Mouse (Mus musculus) lung, embryonic 14.5 days (tissue): ENCODE measurements around the gene Gemin5. TPM values are rescaled to one million over a fixed set of nuclear protein-coding genes. Genes with fewer than 3 reads are reported as not detected.

Experiments
- ATAC-seq: fragments of 200-750 bp; cut with Nextera tagmentation; 2 replicates; pipeline ENCODE4 v1.8.0; 2017; ENCODE audit warnings: mild to moderate bottlenecking, moderate TSS enrichment, moderate library complexity; ENCODE audit not compliant: insufficient read depth
- DNase-seq: peaks from one replicate; pipeline ENCODE4 v3.0.0-alpha.2; 2015
- H3K27ac ChIP-seq: fragments of 300-500 bp; sonication (generic); 2 replicates; pipeline ENCODE4 v1.5.1; 2014; ENCODE audit warnings: low read depth, mild to moderate bottlenecking, moderate library complexity
- H3K27me3 ChIP-seq: fragments of 300-500 bp; sonication (generic); 2 replicates; pipeline ENCODE4 v1.6.1; 2014; ENCODE audit warnings: low read length, control low read depth; ENCODE audit not compliant: insufficient read depth
- H3K36me3 ChIP-seq: fragments of 300-500 bp; sonication (generic); 2 replicates; pipeline ENCODE4 v1.6.1; 2014; ENCODE audit warnings: control low read depth; ENCODE audit not compliant: insufficient read depth
- H3K4me1 ChIP-seq: fragments of 300-500 bp; sonication (generic); 2 replicates; pipeline ENCODE4 v1.6.1; 2014; ENCODE audit warnings: antibody characterized with exemption, control low read depth; ENCODE audit not compliant: insufficient read depth
- H3K4me2 ChIP-seq: fragments of 300-500 bp; sonication (generic); 2 replicates; pipeline ENCODE4 v1.6.1; 2014; ENCODE audit warnings: mild to moderate bottlenecking
- H3K4me3 ChIP-seq: fragments of 300-500 bp; sonication (generic); 2 replicates; pipeline ENCODE4 v1.5.1; 2014; ENCODE audit warnings: low read depth, low read length
- H3K9ac ChIP-seq: fragments of 300-500 bp; sonication (generic); 2 replicates; pipeline ENCODE4 v1.6.1; 2014
- H3K9me3 ChIP-seq: fragments of 300-500 bp; sonication (generic); 2 replicates; pipeline ENCODE4 v1.6.1; 2016; ENCODE audit warnings: low read depth, low read length, control low read depth
- CTCF ChIP-seq: IDR thresholded peaks from 2 replicates; pipeline ENCODE4 v1.5.1; 2016; ENCODE audit warnings: antibody characterized with exemption, low read depth
- WGBS: fragments of 180-500 bp; shearing (Covaris S2); extraction: QIAGEN DNeasy Blood & Tissue Kit; methylation state at CpG from one replicate; pipeline ENCODE4 v1.1.7; 2014; 5-methylcytosine and 5-hydroxymethylcytosine counted together
- polyA plus RNA-seq: library from polyadenylated mRNA; unstranded; fragments of >200 nt; fragmentation: Nextera tagmentation; extraction: Ambion mirVana; gene quantifications from 2 replicates; pipeline ENCODE4 v1.2.1, GENCODE M21; 2014

Gemin5 gene
- polyA plus RNA-seq, 1 experiment from 2014 or later = 26.9 TPM

- no peaks in the 10 kb centered on the region for H3K4me1 ChIP-seq
- no peak overlapping the region for H3K9ac ChIP-seq
- peaks cover 12% of the 10 kb centered on the region for H3K27me3 ChIP-seq
- H3K9me3 ChIP-seq = no peaks in the 10 kb centered on the region
- ATAC-seq = no peak
- WGBS = 81% methylated on average over 1 of the region's 1 CpGs
- no peak for TF ChIP-seq CTCF
- H3K36me3 ChIP-seq = no peaks in the 10 kb centered on the region
- no peak overlapping the region for H3K27ac ChIP-seq
- no peak overlapping the region for H3K4me3 ChIP-seq
- no peak for DNase-seq
- H3K4me2 ChIP-seq = no peak overlapping the region
Observed at GRCm38 (mm10) chr11:58095561-58095960, 72.8 kb downstream of the Gemin5 start.

- no peaks in the 10 kb centered on the region for H3K4me1 ChIP-seq
- peaks cover 12% of the 10 kb centered on the region for H3K27me3 ChIP-seq
- H3K4me3 ChIP-seq = no peak overlapping the region
- H3K4me2 ChIP-seq = no peak overlapping the region
- ATAC-seq (no peak), DNase-seq (no peak)
- H3K27ac ChIP-seq = no peak overlapping the region
- no peaks in the 10 kb centered on the region for H3K9me3 ChIP-seq
- no peak overlapping the region for H3K9ac ChIP-seq
- TF ChIP-seq CTCF = no peak
- no peaks in the 10 kb centered on the region for H3K36me3 ChIP-seq
- 77% methylated on average over 4 of the region's 4 CpGs for WGBS
Observed at GRCm38 (mm10) chr11:58094766-58095165, 73.6 kb downstream of the Gemin5 start.

DNA sequence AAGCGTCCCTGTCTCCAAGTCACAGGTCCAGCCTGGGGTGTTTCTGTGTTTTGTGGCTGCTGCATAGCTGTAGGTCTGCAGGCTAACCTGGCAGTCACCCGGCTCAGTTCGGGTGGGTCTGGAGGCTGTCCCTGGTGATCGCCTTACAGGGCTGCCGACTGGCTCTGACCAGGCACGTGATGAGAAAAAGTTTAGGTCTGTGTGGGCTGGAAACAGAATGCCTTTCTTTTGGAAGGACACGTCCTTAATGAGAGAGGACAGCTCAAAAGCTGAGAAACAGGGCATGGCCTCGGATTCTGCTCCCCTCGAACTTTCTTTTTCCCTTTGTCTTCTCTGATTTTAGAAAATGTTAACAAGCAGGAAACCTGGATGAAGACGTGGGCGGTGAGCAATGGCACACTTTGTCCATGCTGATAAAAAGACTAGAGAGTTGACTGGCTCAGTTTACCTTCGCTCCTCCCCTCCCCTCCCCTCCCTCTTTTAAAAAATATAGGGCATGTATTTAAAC is 75.3 kb downstream of the Gemin5 start, which contains the start of gene Gm12248:
Gene Gm12248 (minus strand): TSS at position 114 of the 508 bp plus-strand sequence.
- no peaks in the 10 kb centered on the region for H3K36me3 ChIP-seq
- ATAC-seq (peak; percentile 79), DNase-seq (peak; percentile 54)
- no peak within 1 kb of the TSS; the same call in 1 of the 2 replicates for H3K4me3 ChIP-seq
- TF ChIP-seq CTCF = no peak
- H3K27ac ChIP-seq = no peak within 1 kb of the TSS
- WGBS = 11% methylated on average over 12 of the region's 12 CpGs
- 0 out of 2 replicates have a peak, but pooled peaks cover 4% of the 10 kb centered on the region for H3K27me3 ChIP-seq
- 0 out of 2 replicates have a peak within 1 kb of the TSS, but pooled peaks have one; percentile 11 for H3K9ac ChIP-seq
- H3K4me2 ChIP-seq = peak within 1 kb of the TSS; percentile 51
- no peaks in the 10 kb centered on the region for H3K4me1 ChIP-seq
- H3K9me3 ChIP-seq = no peaks in the 10 kb centered on the region

DNA sequence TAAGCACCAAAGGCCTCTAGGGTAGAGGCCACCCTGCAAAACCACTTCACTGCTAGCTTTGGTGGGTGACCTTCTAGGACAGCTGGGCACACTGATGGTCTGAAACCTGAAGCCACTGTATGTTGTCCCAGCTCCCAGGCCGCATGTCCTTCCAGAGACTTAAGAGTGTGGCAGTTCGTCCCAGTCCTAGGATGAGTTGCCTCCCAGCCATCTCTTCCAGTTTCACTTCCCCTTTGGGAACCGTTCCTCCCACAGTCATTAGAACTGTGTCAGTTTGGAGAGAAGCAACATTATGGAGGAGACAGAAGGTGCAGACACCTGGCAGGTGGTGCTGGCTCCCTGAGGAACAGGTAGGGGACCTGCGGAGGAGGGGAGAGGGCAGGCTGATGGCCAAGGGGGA is 75.8 kb downstream of the Gemin5 start:
- Histone ChIP-seq H3K4me1 (no peaks in the 10 kb centered on the region), H3K9me3 (no peaks in the 10 kb centered on the region), H3K36me3 (no peaks in the 10 kb centered on the region), H3K4me3 (no peak overlapping the region; the same call in 1 of the 2 replicates), H3K9ac (0 out of 2 replicates have a peak overlapping the region, but pooled peaks have one; percentile 11), H3K27me3 (0 out of 2 replicates have a peak, but pooled peaks cover under 1% of the 10 kb centered on the region), H3K27ac (no peak overlapping the region), H3K4me2 (peak overlapping the region; percentile 51)
- ATAC-seq (no peak), DNase-seq (peak; percentile 39)
- 45% methylated on average over 4 of the region's 4 CpGs for WGBS
- no peak for TF ChIP-seq CTCF

- no peak for DNase-seq
- Histone ChIP-seq H3K27ac (no peak overlapping the region), H3K9ac (no peak overlapping the region), H3K4me1 (no peaks in the 10 kb centered on the region), H3K27me3 (no peaks in the 10 kb centered on the region), H3K36me3 (no peaks in the 10 kb centered on the region), H3K4me3 (no peak overlapping the region), H3K4me2 (no peak overlapping the region), H3K9me3 (no peaks in the 10 kb centered on the region)
- ATAC-seq = no peak
- no peak for TF ChIP-seq CTCF
- 84% methylated on average over 6 of the region's 6 CpGs for WGBS
Observed at GRCm38 (mm10) chr11:58081716-58082115, 86.6 kb downstream of the Gemin5 start.

DNA sequence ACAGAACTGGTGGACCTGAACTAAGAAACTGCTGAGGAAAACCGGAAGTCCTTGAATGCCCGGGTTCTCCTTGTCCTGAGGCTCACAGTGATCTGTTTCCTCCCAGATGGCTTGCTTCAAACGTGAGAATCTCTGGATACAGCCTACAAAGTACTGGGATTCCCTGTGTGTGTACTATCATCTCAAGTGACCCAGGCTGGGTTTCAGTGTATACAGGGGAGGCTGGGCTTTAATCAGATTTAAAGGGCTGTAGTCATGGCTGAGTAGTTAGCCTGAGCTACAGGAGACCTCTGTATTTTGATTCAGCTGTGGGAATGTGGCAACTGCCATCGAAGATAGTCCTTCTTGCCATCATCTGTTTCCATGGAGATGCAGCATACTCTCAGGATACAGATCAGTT is 91.1 kb downstream of the Gemin5 start:
- no peaks in the 10 kb centered on the region for H3K4me1 ChIP-seq
- no peak for ATAC-seq
- H3K4me3 ChIP-seq = no peak overlapping the region
- no peak overlapping the region for H3K9ac ChIP-seq
- TF ChIP-seq CTCF = no peak
- no peak overlapping the region for H3K4me2 ChIP-seq
- no peak overlapping the region for H3K27ac ChIP-seq
- 63% methylated on average over 4 of the region's 4 CpGs for WGBS
- H3K27me3 ChIP-seq = no peaks in the 10 kb centered on the region
- H3K36me3 ChIP-seq = no peaks in the 10 kb centered on the region
- no peak for DNase-seq
- H3K9me3 ChIP-seq = no peaks in the 10 kb centered on the region

DNA sequence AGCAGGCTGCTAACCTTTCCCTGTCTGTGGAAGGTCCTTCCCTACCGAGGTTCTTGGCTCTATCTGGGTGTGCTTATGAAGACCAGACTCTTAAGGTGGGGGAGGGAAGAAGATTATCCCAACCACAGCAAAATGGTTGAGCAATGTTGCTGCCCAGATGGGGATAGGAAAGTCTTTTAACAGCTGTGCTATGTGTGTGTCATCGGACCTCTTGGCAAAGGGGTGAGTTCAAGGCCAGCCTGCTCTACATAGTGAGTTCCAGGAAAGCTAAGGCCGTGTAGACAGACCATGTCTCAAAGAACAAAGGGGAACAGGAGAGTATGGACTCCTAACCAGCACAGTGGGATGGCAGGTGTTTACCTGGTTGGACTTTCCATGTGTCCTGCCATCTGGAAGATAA is 95.4 kb downstream of the Gemin5 start:
- no peak for TF ChIP-seq CTCF
- 74% methylated on average over 3 of the region's 3 CpGs for WGBS
- Histone ChIP-seq H3K27ac (no peak overlapping the region), H3K27me3 (no peaks in the 10 kb centered on the region), H3K4me2 (no peak overlapping the region), H3K4me1 (no peaks in the 10 kb centered on the region), H3K9me3 (no peaks in the 10 kb centered on the region), H3K9ac (no peak overlapping the region), H3K36me3 (no peaks in the 10 kb centered on the region), H3K4me3 (no peak overlapping the region)
- DNase-seq (no peak), ATAC-seq (no peak)

Other genes with a start within 250 kb of the Gemin5 start
- gene Larp1, start 159.5 kb downstream of the Gemin5 start, polyA plus RNA-seq = 24.7 and 26.9 TPM in 2 replicates
- not detected in 2 replicates for gene Gm12248, start 75.4 kb downstream of the Gemin5 start, polyA plus RNA-seq
- 82.3 and 86.8 TPM in 2 replicates for gene Cnot8, start 64.4 kb downstream of the Gemin5 start, polyA plus RNA-seq
- 115 and 128 TPM in 2 replicates for gene Mrpl22, start 3.1 kb upstream of the Gemin5 start, polyA plus RNA-seq
- gene Igtp, start 31.0 kb upstream of the Gemin5 start, polyA plus RNA-seq = 3.7 and 4.3 TPM in 2 replicates
- 1.8 and 1.9 TPM in 2 replicates for gene Irgm2, start 31.1 kb upstream of the Gemin5 start, polyA plus RNA-seq
- not detected in 2 replicates for gene 4930438A08Rik, start 106.3 kb upstream of the Gemin5 start, polyA plus RNA-seq
- gene Zfp692, start 138.5 kb upstream of the Gemin5 start, polyA plus RNA-seq = 13.9 and 15.2 TPM in 2 replicates
- 31.3 and 39.1 TPM in 2 replicates for gene Zfp672, start 161.8 kb upstream of the Gemin5 start, polyA plus RNA-seq
- 26.3 and 26.4 TPM in 2 replicates for gene Sh3bp5l, start 162.2 kb upstream of the Gemin5 start, polyA plus RNA-seq
- gene Lypd8, start 210.5 kb upstream of the Gemin5 start, polyA plus RNA-seq = not detected in 2 replicates